Mouse (Mus musculus): ENCODE data around the gene Eme1. TPM values are rescaled to one million over a fixed set of nuclear protein-coding genes. Genes with fewer than 3 reads are reported as not detected.
A peak's percentile ranks its signal among the peaks of the same experiment; 100 is the strongest.

The Eme1 gene
- polyA plus RNA-seq, 1 experiment from 2014 or later: 69.6 TPM

DNA sequence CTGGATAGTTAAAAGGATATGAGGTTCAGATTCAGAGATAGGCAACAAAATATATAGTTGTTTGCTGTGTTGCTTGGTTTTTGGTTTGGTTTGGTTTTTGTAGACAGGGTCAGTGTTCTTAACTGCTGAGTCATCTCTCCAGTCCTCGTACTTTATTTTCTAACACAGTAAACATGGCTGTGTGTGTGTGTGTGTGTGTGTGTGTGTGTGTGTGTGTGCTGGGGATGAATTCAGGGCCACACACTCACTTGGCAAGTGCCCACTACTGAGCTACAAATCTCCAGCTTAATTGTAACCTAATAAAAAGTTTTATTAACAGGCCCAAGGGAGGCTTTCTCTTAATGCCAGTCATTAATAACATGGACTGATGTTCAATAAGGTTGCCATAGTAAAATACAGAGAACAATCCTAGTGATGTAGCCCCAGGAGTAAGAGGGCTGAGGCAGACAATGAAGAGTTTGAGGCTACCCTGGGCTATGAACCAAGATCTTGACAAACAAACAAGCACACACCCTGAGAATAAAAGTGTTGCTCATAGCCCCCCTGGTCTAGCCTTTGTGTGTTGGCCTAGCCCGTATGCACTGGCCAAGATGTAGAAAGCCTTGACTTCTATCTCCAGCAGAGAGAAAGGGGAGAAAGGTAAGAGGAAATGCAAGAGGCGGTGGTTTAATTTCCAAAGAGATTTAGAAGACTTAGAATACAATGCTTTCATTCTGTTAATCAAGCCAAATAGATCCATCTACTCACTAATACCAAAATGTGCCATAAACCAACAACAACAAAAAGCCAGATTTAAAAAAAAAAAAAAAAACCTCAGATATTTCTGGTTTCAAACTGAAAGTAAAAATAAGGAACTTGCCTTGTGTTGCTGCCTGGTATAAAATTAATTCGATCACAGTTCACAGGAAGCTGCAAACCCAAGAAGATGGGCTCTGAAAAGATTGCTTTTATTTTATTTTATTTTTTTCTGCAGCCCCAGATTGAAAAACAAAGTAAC lies 42.7 kb downstream of the Eme1 start:
- Histone ChIP-seq H3K36me3 (replicated peaks) (no peaks in the 10 kb centered on the region), H3K9me3 (no peaks in the 10 kb centered on the region), H3K4me3 (no peak overlapping the region), H3K27ac (no peak overlapping the region), H3K4me1 (peaks cover 4% of the 10 kb centered on the region; the same call in 1 of the 2 replicates), H3K27me3 (ENCODE audit: poor library complexity, severe bottlenecking) (peaks cover 9% of the 10 kb centered on the region; the same call in 1 of the 2 replicates)
- no peak for DNase-seq (ENCODE audit: extremely low spot score, low spot score)
- 67% methylated on average over 4 of the region's 4 CpGs for WGBS

DNA sequence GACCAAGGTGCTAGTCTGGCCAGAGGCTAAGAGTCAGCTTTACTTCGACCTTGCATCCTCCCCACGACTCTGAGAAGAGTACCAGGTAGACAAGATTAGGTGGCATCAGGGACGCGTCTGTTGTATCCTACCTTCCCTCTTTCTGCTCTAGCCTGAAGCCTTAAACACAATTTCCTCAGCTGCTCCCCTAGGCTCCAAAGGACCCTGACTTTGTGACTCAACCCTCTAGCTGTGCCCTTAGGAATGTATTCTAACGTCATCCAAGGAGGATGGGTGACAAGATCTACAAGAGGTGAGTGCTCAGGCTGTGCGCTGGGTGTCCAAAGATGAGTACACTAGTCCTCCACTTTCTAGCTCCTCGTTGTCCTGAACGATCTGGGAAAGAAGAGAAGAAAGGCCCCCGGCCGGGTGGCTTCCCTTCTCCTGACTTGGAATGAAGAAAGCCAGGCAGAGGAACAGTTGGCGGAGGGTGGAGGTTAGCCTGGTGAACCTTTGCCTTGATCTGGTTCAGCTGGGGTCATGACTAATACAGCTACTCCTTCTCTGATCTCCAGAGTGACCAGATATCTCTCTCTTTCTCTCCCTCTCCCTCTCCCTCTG lies 51.3 kb downstream of the Eme1 start:
- Histone ChIP-seq H3K27me3 (ENCODE audit: poor library complexity, severe bottlenecking) (peaks cover 23% of the 10 kb centered on the region), H3K9me3 (no peaks in the 10 kb centered on the region), H3K4me3 (peak overlapping the region; percentile 59), H3K36me3 (replicated peaks) (no peaks in the 10 kb centered on the region; the same call in 1 of the 2 replicates), H3K27ac (peak overlapping the region; percentile 88), H3K4me1 (peaks cover 29% of the 10 kb centered on the region)
- WGBS: 66% methylated on average over 11 of the region's 11 CpGs
- DNase-seq (ENCODE audit: extremely low spot score, low spot score): no peak

DNA sequence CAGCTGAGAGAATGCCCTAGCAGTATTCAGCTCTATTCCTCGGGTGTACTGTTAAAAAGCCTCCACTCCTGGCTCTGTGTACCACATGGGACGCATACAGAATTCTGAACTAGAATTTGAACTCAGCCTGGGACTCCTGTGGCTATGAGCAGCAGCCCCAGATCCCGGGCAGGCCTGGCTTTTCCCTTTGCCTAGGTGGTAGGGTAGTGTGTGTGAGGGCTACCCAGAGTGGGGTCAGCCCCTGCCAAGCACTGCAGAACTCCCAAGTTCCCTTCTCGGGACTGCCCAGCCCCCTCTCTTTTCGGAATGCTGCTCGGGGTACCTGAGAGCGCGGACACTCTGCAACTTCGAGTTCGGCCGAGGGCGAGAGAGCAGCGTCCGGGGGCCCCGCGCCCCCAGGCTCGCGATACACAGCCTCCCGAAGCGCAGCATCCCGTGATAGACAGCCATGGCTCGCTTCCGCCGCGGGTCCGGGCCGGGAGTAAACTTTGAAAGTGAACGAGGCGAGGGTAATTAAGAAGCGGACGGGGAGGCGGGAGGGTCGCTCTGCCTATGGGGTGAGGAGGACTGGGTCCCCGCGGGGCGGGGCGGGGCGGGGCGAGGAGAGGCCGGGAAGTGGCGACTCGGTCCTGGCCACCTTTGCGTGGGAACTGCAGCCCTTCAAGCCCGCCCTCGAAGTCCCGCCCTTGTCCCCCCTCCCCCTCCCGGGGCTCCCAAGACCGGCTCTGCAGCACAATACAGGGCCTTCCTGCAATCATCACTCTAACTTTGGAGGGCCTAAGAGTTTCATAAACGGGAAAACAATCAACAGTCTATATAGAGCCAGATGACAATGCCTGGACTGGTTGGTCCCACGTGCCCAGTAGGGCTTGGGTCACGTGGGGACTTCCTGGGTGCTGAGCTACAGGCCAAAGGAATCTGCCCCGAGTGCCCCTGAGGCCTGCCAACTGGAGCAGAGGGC lies 52.2 kb downstream of the Eme1 start, which contains the start of gene Acsf2:
Gene Acsf2, minus strand, starts transcription at position 551 of the 961 bp plus-strand sequence.
- DNase-seq (ENCODE audit: extremely low spot score, low spot score): peak; percentile 87
- H3K36me3 ChIP-seq (replicated peaks): peaks cover 5% of the 10 kb centered on the region
- H3K9me3 ChIP-seq: no peaks in the 10 kb centered on the region
- H3K27ac ChIP-seq: peak within 1 kb of the TSS; percentile 88
- peaks cover 23% of the 10 kb centered on the region for H3K27me3 ChIP-seq (ENCODE audit: poor library complexity, severe bottlenecking)
- 2% methylated on average over 52 of the region's 52 CpGs for WGBS
- H3K4me3 ChIP-seq: peak within 1 kb of the TSS; percentile 59
- H3K4me1 ChIP-seq: peaks cover 29% of the 10 kb centered on the region

DNA sequence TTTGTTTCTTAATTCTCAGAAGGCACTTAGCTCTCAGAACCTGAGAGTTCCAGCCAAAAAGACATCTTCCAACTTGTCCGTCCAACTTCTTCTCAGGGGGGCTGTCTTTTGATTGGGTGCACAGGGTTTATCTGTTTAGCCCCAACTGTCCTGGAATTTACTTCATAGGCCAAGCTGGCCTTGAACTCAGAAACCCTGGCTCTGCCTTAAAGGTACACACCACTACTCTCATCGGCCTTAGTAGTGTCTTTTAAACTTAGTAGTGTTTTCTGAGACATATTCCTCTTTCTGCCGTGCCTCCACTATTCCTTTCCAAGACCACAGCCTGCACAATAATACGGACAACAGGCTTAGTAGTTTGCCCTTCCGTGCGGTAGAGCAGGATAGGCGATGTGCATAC lies 53.3 kb downstream of the Eme1 start:
- WGBS: 94% methylated on average over 7 of the region's 7 CpGs
- peak overlapping the region; percentile 59; the same call in 1 of the 2 replicates for H3K4me3 ChIP-seq
- DNase-seq (ENCODE audit: extremely low spot score, low spot score): no peak
- peaks cover 11% of the 10 kb centered on the region for H3K36me3 ChIP-seq (replicated peaks)
- peaks cover 29% of the 10 kb centered on the region for H3K4me1 ChIP-seq
- H3K9me3 ChIP-seq: no peaks in the 10 kb centered on the region
- peaks cover 23% of the 10 kb centered on the region for H3K27me3 ChIP-seq (ENCODE audit: poor library complexity, severe bottlenecking)
- H3K27ac ChIP-seq: no peak overlapping the region

DNA sequence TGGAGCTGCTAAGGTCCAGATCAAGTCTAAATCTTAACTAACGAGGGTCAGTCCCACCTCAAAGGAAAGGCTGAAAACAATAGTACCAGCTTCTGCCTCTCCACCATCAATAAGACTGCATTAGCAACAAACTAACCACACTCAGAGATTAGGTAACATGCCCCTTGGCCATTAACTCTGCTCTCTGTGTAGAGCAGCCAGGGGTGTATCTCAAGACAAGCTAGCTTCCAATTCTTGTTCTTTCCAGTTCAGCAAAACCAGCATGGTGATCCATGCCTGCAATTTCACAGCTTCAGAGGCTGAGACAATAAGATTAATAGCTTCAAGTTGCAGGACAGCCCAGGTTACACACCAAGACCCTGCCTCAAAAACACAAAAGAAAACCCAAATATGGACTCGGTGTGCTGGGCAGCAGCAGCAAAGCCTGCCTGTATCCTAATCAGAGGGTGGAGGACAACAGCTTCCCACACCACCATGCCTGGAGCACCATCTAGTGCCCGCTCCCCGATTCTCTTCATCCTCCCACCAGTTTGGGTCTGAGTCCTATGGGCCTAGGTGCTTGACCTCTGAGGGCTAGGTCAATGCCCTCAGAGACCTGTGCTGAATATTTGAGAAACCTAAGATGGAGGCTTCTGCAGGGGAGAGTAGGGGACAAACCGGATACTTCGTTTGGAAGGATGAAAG lies 55.2 kb downstream of the Eme1 start:
- H3K36me3 ChIP-seq (replicated peaks): peaks cover 19% of the 10 kb centered on the region
- DNase-seq (ENCODE audit: extremely low spot score, low spot score): no peak
- peaks cover 23% of the 10 kb centered on the region for H3K27me3 ChIP-seq (ENCODE audit: poor library complexity, severe bottlenecking)
- peak overlapping the region; percentile 8; the same call in 1 of the 2 replicates for H3K27ac ChIP-seq
- peaks cover 29% of the 10 kb centered on the region for H3K4me1 ChIP-seq
- H3K4me3 ChIP-seq: no peak overlapping the region
- WGBS: 70% methylated on average over 6 of the region's 6 CpGs
- H3K9me3 ChIP-seq: no peaks in the 10 kb centered on the region

DNA sequence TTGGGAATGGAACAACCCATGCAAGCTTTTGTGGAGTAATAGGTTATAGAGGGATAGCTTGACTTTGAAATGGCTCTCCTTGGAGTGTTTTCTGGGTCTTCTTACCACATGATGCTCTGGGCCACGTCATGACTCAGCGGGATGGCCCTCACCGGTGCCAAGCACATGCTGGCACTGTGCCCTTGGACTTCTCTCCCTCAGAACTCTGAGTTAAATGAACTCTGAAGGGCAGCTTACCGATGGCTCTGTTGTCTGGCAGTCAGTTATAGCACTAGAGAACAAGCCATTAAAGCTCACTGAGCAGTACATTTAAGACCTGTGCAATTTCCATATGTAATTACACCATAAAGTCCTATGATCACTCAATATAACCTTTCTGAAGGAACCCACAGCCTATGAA lies 56.4 kb downstream of the Eme1 start:
- 97% methylated on average over 4 of the region's 4 CpGs for WGBS

DNA sequence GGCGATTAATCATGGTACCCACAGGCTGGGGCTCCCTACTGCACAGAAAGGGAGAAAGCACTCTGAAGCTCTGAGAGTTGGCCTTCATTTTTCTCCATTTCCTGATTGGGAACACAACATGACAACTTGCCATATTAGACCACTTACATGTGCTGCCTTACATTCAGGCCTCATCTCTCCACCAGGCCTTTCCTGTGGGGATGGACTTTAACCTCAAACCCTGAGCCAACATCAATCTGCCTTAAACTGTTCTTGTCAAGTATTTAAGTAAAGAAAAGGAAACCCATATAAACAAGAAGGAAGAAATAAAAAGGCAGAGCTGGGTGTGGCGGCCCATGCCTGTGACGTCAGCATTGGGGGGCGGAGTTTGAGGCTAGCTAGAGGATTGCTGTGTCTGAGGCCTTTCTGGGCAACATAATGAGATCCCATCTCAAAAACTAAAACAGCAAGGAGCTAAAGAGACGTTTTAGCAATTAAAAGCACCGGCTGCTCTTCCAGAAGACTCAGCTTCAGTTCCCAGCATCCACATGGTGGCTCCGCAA lies 57.4 kb downstream of the Eme1 start:
- WGBS: 66% methylated on average over 7 of the region's 7 CpGs
- no peaks in the 10 kb centered on the region for H3K9me3 ChIP-seq
- peaks cover 10% of the 10 kb centered on the region; the same call in 1 of the 2 replicates for H3K27me3 ChIP-seq (ENCODE audit: poor library complexity, severe bottlenecking)

More for the DNA sequence above, 56.4 kb downstream of the Eme1 start:
- Histone ChIP-seq H3K4me1 (peaks cover 25% of the 10 kb centered on the region), H3K36me3 (replicated peaks) (peaks cover 19% of the 10 kb centered on the region), H3K4me3 (no peak overlapping the region), H3K9me3 (no peaks in the 10 kb centered on the region), H3K27ac (no peak overlapping the region), H3K27me3 (ENCODE audit: poor library complexity, severe bottlenecking) (peaks cover 14% of the 10 kb centered on the region)
- DNase-seq (ENCODE audit: extremely low spot score, low spot score): no peak

More for the DNA sequence above, 57.4 kb downstream of the Eme1 start:
- no peak overlapping the region for H3K4me3 ChIP-seq
- H3K27ac ChIP-seq: no peak overlapping the region
- DNase-seq (ENCODE audit: extremely low spot score, low spot score): no peak
- peaks cover 22% of the 10 kb centered on the region for H3K4me1 ChIP-seq
- H3K36me3 ChIP-seq (replicated peaks): peaks cover 19% of the 10 kb centered on the region

Other genes with a start within 250 kb of the Eme1 start
- gene Cacna1g, start 179.8 kb downstream of the Eme1 start, polyA plus RNA-seq (2016; fragmentation: Nextera tagmentation; extraction: Ambion mirVana): 7.0 and 8.3 TPM in 2 replicates
- not detected in 2 replicates for gene Spata20, start 167.8 kb downstream of the Eme1 start, polyA plus RNA-seq (2016; fragmentation: Nextera tagmentation; extraction: Ambion mirVana)
- gene Epn3, start 154.0 kb downstream of the Eme1 start, polyA plus RNA-seq (2016; fragmentation: Nextera tagmentation; extraction: Ambion mirVana): 1.6 and 2.0 TPM in 2 replicates
- 3.4 and 4.5 TPM in 2 replicates for gene Mycbpap, start 132.2 kb downstream of the Eme1 start, polyA plus RNA-seq (2016; fragmentation: Nextera tagmentation; extraction: Ambion mirVana)
- gene Rsad1, start 104.7 kb downstream of the Eme1 start, polyA plus RNA-seq (2016; fragmentation: Nextera tagmentation; extraction: Ambion mirVana): 3.7 and 5.6 TPM in 2 replicates
- 0.09 and 0.21 TPM in 2 replicates for gene Chad, start 88.9 kb downstream of the Eme1 start, polyA plus RNA-seq (2016; fragmentation: Nextera tagmentation; extraction: Ambion mirVana)
- gene Acsf2, start 52.1 kb downstream of the Eme1 start, polyA plus RNA-seq (2016; fragmentation: Nextera tagmentation; extraction: Ambion mirVana): 3.7 TPM in 2 replicates
- 283 and 286 TPM in 2 replicates for gene Lrrc59, start 24.2 kb downstream of the Eme1 start, polyA plus RNA-seq (2016; fragmentation: Nextera tagmentation; extraction: Ambion mirVana)
- 135 and 142 TPM in 2 replicates for gene Mrpl27, start 197 bp downstream of the Eme1 start, polyA plus RNA-seq (2016; fragmentation: Nextera tagmentation; extraction: Ambion mirVana)
- gene Xylt2, start 23.6 kb upstream of the Eme1 start, polyA plus RNA-seq (2016; fragmentation: Nextera tagmentation; extraction: Ambion mirVana): 14.4 and 15.2 TPM in 2 replicates
- gene Gm11541, start 50.5 kb upstream of the Eme1 start, polyA plus RNA-seq (2016; fragmentation: Nextera tagmentation; extraction: Ambion mirVana): not detected in 2 replicates
- gene Cdc34b, start 87.8 kb upstream of the Eme1 start, polyA plus RNA-seq (2016; fragmentation: Nextera tagmentation; extraction: Ambion mirVana): 0.20 and 0.26 TPM in 2 replicates
- not detected in 2 replicates for gene Tmem92, start 128.7 kb upstream of the Eme1 start, polyA plus RNA-seq (2016; fragmentation: Nextera tagmentation; extraction: Ambion mirVana)